Mouse (Mus musculus) layer of hippocampus, postnatal 14 days (tissue): ENCODE results near the gene Scube3. TPM values are rescaled to one million over a fixed set of nuclear protein-coding genes. Genes with fewer than 3 reads are reported as not detected.

Experiments used
- DNase-seq, 2 experiments: peaks; one replicate each; pipeline ENCODE4 v3.0.0; 2021 to 2022; ENCODE audit warnings: low spot score in 2 of 2, mixed read lengths in 1 of 2
- total RNA-seq, 2 experiments: library from RNA; stranded (reverse); gene quantifications; 2 replicates each; pipeline ENCODE4 v1.2.3; 2021

Gene Scube3
- total RNA-seq, 2 experiments from 2014 or later, result 1.7 to 2.4 TPM

GRCm38 (mm10) chr17:28176775-28177539 lies 35.0 kb downstream of the Scube3 start, which contains the start of gene Zfp523:
Zfp523 (plus strand) TSS chr17:28177129.
- DNase-seq, result peak; percentile 93

GRCm38 (mm10) chr17:28177540-28178046 lies 35.7 kb downstream of the Scube3 start:
- no peak for DNase-seq

- no peak for DNase-seq
Measured at GRCm38 (mm10) chr17:28180331-28180730, 38.4 kb downstream of the Scube3 start.

GRCm38 (mm10) chr17:28180783-28181544 lies 39.0 kb downstream of the Scube3 start:
- no peak for DNase-seq

- DNase-seq, result no peak
Measured at GRCm38 (mm10) chr17:28184971-28185638, 43.2 kb downstream of the Scube3 start.

- DNase-seq, result no peak
Measured at GRCm38 (mm10) chr17:28188313-28188712, 46.4 kb downstream of the Scube3 start.

- DNase-seq, result no peak
Measured at GRCm38 (mm10) chr17:28192754-28193153, 50.8 kb downstream of the Scube3 start.

GRCm38 (mm10) chr17:28193559-28193958 lies 51.6 kb downstream of the Scube3 start:
- DNase-seq, result no peak

- no peak for DNase-seq
Measured at GRCm38 (mm10) chr17:28195033-28195432, 53.1 kb downstream of the Scube3 start.

GRCm38 (mm10) chr17:28197646-28198045 lies 55.7 kb downstream of the Scube3 start:
- no peak for DNase-seq

- no peak for DNase-seq
Measured at GRCm38 (mm10) chr17:28201982-28202381, 60.0 kb downstream of the Scube3 start.

- peak in 1 of 2 experiments; percentile 37 for DNase-seq
Measured at GRCm38 (mm10) chr17:28204052-28204720, 62.2 kb downstream of the Scube3 start.

GRCm38 (mm10) chr17:28205443-28205842 lies 63.5 kb downstream of the Scube3 start:
- no peak for DNase-seq

GRCm38 (mm10) chr17:28207092-28207491 lies 65.2 kb downstream of the Scube3 start:
- no peak for DNase-seq

- peak; percentile 35 to 39 for DNase-seq
Measured at GRCm38 (mm10) chr17:28207591-28208313, 65.8 kb downstream of the Scube3 start, which contains the start of gene Def6. Def6 (plus strand) TSS chr17:28207778.

- no peak for DNase-seq
Measured at GRCm38 (mm10) chr17:28208314-28208612, 66.3 kb downstream of the Scube3 start.

- no peak for DNase-seq
Measured at GRCm38 (mm10) chr17:28209457-28210110, 67.6 kb downstream of the Scube3 start.

- no peak for DNase-seq
Measured at GRCm38 (mm10) chr17:28211921-28212341, 70.0 kb downstream of the Scube3 start.

GRCm38 (mm10) chr17:28212391-28212790 lies 70.5 kb downstream of the Scube3 start:
- no peak for DNase-seq

- no peak for DNase-seq
Measured at GRCm38 (mm10) chr17:28213236-28213635, 71.3 kb downstream of the Scube3 start.
